Mouse (Mus musculus) hematopoietic stem cell, adult 5-6 weeks (primary cell): ENCODE results near the gene Kif23. TPM values are rescaled to one million over a fixed set of nuclear protein-coding genes. Genes with fewer than 3 reads are reported as not detected.
A peak's percentile ranks its signal among the peaks of the same experiment; 100 is the strongest.

Experiments
- ATAC-seq, 2 experiments: fragments of 125-278 bp in 1 of 2; replicated peaks in 1 of 2; 2 replicates each; pipeline ENCODE4 v1.8.0; 2016 to 2017; ENCODE audit warnings: inconsistent platforms in 2 of 2, mild to moderate bottlenecking in 2 of 2, moderate number of reproducible peaks in 2 of 2, low read depth in 1 of 2, moderate TSS enrichment in 1 of 2; ENCODE audit not compliant: low FRiP score in 2 of 2, poor library complexity in 2 of 2, severe bottlenecking in 2 of 2, insufficient read depth in 1 of 2, low TSS enrichment in 1 of 2
- total RNA-seq: library from RNA; stranded (forward); fragments of 172-1452, 232-1000 nt; gene quantifications from 2 replicates; pipeline ENCODE4 v1.2.3, GENCODE M21; 2017

Gene Kif23
- total RNA-seq, result 142 and 175 TPM in 2 replicates

DNA sequence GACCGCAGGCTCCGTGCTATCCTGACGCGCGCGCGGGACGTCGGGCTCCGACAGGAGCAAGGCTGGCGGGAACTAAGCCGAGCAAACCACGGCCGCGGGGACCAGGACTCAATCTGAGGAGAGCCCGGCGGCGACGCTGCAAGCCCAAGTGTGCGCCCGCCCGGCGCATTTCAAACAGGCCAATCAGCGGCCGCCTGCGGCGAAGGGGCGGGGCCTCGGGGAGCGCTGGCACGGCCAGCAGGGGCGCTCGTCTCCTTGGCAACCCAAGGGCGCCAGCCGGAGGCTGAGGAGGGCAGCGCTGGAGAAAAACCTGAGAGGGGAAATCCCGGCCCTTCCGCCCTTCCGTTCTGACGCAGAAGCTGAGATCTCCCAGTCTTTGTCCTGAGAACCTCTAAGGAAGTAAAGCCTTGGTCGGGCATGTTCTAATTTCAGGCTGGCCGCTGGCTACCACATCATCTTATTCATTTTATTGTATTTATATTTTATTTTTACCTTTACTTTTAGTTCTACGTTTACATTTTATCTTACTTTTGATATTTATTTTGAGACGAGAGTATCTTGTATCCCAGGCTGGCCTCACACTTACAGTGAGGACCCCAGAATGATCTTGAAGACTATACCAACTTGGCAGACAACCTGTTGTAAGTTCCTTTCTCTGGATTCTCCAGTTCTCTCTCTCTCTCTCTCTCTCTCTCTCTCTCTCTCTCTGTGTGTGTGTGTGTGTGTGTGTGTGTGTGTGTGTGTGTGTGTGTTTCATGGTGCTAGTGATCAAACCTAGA lies at the start of gene Kif23:
TSS of gene Kif23 (minus strand) at position 152 of the 779 bp plus-strand sequence.
- ATAC-seq, result peak; percentile 89

DNA sequence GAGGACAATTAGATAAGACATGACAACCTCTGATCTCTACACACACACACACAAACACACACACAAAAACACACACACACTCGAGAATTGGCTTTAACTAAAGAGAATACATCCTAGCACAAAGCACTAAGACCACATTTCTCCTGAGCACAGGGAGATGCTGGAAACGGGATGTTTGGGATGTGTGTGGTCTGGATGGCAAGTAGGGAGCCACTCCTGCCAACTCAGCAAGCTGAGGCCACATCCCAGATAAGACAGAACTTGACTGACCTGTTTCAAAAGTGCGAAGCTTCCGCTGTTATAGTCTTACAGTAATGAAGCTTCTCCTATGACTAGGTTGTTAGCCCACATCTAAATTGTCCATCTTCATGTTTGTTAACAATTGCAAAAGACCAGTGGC lies 44.6 kb upstream of the Kif23 start:
- ATAC-seq, result no peak

DNA sequence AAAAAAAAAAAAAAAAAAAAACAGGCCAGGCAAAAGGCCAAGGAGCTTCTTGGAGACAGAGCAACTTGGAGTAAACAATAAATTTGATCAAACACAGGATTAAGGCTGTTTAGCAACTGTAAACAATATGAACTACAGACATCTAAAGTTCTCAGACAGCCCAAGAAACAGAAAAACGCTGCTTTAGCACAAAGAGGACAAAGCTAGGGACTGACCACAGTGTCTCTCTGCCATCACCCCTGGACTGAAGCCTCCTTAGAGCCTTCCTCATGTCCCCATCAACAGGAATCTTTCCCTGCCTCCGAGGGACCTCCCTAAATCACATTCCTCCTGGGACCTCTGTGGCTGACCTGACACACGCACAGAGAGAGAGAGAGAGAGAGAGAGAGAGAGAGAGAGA lies 44.2 kb upstream of the Kif23 start:
- no peak for ATAC-seq

DNA sequence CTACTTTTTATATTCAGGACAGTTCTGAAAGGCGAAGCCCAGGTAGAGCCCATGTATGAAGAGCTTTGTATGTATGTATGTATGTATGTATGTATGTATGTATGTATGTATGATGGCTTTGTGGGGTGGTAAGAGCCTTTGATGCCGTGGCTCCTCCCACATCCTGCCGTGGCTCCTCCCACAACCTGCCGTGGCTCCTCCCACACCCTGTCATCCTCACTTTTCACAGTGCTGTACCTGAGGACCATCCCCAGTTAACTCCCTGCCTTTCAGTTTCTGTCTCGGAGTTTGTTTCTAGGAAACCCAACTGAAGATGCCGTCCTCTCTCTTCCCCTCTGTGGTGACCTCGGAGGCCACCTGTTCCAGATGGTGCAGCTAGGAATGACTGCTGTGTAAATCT lies 39.5 kb upstream of the Kif23 start:
- no peak for ATAC-seq

DNA sequence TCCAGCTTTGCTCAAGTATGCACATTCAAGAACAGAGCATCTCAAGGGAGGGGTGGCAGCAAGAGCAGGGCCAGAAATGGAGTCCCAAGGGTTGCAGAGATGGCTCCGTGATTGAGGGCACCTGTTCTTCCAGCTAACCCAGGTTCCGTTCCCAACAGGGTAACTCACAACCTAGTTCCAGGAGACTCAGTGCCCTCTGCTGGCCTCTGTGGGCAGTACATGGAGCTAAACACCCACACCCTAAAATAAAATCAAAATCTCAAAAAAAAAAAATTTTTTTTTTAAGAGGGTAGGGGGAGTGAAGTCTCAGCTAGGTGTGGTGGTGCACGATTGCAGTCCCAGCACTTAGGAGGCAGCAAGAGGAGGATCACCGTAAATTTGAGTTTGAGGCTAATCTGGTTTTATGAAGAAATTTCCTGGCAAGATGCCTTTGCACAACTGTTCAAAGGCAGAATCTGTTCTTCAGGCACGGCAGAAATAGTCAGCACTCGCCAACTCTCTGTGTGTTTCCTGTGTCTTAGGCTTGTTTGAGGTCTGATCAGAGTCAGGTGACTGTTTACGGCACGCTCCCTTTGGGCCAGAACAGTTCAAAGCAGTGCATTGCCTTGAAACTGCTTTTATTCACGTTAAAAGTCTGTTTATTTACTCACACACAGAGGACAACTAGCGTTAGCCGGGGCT lies 38.7 kb upstream of the Kif23 start:
- ATAC-seq, result peak; percentile 47 to 60; a peak in 2 of 4 replicates

DNA sequence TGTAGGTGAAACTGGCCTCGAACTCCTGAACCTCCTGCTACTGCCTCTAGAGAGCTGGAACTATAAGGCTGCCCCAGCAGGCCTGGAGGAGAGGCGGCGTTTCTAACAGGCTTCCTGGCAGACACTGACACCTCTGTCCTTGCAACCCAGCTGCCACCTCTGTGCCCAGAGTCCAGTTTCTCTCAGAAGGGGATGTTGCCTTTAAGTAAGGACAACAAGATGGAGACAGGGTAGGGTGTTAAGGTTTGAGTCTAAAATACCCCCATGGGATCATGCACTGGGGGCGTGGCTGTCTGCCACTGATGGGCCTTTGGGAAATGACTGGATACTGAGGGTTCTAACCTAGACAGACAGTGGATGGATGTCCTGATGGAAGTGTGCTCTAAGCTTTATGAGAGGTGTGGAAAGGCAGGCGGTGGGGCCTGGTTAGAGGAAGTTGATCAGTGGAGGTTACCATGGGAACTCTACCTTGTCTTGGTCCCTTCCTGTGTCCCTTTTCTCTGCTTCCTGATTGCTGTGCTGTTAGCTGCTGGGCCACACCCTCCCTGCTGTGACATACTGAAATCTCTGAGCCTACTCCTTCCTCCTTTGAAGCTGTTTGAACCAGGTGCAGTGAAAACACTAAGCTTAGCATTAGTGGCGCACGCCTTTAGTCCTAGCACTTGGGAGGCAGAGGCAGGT lies 36.5 kb upstream of the Kif23 start:
- ATAC-seq, result peak; percentile 75 to 89

DNA sequence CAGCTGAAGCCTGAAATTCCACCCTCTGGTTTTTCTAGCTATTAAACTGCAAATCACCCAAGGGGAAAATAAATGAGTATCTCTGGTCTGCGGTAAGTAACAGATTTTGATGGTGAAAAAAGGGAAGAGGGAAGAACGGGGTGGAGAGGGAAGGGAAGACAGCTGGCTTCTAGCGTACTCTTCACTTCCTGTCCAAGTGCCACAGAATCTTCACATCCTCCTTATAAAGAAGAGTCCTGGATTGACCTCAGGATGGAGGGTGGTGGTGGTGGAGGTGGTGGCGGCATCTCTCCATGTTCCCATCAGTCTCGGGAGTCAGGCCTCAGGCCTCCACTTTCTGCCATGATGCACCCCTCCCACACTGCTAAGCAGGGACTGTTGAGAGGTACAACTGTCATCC lies 35.3 kb upstream of the Kif23 start:
- ATAC-seq, result no peak

DNA sequence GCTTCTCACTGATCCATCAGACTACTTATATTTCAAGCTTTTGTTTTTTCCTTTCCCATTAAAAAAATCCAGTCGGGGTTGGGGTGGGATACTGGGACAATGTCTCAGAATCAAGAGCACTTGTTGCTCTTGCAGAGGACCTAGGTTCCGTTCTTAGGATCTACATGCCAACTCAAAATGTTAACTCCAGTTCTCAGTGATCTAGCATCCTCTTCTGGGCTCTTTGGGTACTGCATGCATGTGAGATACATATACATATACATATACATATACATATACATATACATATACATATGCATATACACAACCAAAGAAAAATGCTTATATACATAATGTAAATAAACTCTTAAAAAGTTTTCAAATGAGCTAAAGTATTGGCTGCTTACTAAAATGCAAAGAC lies 33.4 kb upstream of the Kif23 start:
- ATAC-seq, result no peak

DNA sequence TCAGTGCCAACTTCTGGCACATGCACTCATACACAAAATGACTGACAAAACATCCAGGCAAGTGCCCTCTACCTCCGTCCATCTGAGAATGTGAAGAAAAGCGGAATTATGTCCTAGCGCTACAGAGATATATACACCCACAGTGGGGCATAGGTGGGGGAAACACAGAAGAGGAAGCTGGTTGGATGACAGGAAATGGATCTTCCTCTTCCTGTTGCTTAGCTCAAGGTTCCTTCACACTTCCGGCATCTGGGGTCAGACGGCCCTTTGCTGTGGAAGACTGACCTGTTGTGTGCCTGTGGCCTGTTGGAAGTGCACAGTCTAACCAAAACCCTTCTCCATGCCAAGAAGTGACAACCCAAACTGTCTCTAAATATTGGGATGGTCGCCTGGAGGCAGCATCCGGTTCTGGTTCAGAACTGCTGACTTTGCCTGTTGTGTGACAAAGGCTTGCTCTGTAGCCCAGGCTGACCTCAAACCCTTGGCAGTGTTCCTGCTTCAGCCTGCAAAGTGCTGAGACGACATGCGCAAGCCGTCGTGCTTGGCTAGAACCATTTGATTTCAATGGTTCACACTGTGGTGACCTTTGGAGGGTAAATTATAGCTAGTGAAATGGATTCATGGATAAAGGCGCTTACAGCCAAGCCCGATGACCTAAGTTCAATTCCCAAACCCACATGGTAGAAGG lies 30.8 kb upstream of the Kif23 start:
- ATAC-seq, result peak in 1 of 2 experiments; percentile 59; a peak in 1 of 4 replicates

DNA sequence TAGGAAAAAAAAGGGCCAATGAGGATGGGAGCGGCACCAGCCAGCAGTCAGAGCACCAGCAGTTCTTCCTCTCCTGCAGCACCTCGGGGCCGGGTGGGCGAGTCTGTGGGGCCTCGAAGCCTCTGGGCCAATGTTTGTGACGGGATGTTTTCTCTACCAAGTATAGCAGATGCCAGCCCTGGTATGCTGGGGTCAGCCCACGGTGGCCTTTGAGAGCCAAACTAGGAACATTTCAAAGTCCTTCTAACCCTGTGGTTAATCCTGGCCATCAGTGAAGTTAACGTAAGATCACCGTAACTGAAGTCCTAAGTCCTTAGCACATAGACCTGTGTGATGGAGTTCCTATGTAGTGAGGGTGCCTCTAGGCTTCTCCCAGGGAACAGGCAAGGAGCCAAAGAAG lies 25.5 kb upstream of the Kif23 start:
- ATAC-seq, result no peak

DNA sequence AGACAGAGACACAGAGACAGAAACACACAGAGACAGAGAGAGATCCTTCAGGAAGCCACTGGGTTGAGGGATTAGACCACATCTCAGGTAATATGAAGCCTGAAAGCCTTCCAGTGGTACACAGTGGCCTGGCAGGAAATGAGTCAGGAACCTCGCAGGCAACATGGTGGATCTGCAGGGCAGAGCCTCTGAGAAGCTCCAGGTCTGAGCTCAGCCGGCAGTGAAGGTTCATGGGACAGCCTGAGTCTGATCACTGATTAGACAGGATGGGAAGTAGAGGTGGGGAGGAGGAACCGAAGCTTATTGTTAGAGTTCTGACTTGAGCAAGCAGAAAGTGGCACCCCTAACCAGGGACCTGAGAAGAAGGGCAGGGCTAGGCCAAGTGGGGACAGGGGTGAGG lies 24.5 kb upstream of the Kif23 start:
- peak; percentile 42 to 50; a peak in 1 of 4 replicates for ATAC-seq

DNA sequence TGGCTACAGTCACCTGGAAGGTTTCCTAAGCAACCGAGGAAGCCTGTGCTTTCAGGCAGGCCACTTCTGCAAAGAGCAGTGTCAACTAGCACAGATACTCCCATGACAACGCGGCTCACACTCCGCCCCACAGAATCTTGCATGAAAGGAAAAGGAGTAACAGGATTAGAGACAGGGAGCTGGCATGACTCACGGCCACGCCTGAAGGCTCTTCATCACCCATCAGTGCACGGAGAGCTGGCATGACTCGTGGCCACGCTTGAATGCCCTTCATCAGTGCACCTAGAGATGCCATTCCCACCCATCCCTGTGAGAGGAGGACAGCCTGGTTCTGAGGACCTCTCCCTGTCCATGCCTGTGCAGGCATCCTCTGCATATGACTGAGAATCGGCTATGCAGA lies 20.8 kb upstream of the Kif23 start:
- ATAC-seq, result no peak

DNA sequence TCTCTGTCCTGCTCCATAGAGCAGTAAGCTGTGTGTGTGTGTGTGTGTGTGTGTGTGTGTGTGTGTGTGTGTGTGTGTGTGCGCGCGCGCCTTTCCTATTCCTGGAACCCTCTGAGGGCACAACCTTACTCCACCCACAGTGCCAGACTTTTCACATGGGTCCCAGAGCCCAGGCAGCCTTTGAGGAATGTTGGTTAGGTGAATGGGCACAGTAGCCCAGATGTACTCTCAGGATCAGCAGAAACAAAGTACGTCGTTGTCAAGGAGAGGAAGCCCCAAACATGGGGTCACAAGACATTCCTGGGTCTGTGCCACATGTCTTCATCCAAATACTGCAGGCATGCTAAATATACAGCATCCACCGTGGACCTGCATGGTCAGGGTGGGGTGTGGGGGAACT lies 19.4 kb upstream of the Kif23 start:
- no peak for ATAC-seq

DNA sequence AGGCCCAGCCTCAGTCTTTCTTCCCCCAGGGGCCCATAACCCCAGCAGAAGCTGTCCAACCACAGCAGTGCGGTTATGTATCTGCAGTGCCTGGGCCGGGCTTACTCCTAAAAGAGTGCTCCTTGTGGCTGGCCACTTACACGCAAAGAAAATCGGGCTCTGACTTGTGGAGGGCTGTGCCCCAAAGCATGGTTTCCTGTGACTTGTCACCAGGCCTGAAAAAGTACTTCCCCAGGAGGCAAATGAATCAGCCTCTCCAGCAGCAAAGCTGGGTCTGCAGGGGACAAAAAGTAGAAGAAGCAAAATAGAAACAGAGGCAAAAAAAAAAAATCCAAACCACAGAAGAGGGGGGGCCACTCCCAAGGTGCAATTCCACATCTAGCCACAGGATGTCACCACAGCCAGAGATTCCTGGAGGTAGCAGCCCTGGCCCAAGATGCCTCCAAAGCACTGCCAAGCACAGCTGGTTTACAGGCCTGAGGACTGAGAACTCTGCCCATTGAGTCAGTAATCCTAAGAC lies 18.9 kb upstream of the Kif23 start:
- peak; percentile 81 to 84 for ATAC-seq

DNA sequence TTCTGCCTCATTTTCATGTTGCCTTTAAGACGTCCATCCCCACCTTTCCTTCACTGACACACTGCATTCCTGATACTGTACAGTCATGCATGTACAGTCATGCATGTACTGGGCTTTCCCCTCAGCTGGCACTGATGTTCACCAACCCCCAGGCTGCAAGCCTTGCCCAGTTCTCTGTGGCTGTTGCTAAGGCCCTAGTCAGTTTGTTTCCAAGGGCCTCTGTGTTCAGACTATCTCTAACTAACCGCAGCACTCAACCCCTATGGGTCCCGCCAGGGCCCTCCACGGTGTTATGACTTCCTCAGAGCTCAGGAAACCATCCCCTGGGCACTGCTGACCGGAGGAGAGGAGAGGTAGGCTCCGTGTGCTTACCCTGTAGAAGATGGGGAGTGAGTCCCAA lies 16.8 kb upstream of the Kif23 start:
- ATAC-seq, result peak; percentile 37 to 40

DNA sequence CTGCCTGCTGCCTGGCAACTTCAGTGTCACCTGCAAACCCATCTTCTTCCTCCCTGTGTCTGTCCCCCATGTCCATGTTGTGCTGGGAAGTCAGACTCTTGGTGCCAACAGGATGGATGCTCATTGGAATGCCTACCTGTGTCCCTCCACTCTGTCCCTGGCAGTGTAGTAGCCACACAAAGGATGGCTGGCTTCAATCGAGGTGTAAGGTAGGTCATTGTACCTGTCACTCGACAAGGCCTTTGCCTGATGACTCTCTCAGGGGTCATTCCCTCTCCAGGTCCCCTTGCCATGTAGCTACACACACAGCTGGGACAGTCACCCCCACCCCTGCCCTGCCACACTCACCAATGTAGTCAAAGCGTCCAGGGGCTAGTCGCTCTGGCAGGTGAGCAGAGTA lies 14.6 kb upstream of the Kif23 start:
- ATAC-seq, result no peak

DNA sequence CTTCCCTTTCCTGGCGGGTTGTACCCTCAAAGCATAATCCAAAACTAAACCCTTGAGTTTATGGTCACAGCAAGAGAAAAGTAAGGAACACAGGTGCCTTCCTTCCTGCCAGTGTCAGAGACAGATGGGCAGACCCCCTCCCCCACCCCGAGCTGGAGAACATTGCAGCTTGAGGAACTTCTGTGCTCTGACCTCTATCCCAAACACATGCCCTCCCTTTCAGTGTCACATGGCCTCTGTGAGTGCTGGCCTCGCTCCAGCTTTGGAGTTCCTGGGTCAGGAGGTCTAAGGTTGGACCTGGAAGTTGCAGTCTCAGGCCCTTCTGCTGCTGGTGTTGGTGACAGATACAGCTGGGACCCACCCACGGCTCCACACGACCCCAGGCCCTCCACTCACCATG lies 14.2 kb upstream of the Kif23 start:
- ATAC-seq, result no peak
